Mouse (Mus musculus) hindbrain, embryonic 12.5 days (tissue): ENCODE data around the gene Slc6a21. TPM values are rescaled to one million over a fixed set of nuclear protein-coding genes. Genes with fewer than 3 reads are reported as not detected.

Experiments used
- ATAC-seq: fragments of 200-750 bp; cut with Nextera tagmentation; 2 replicates; pipeline ENCODE4 v1.8.0; 2017; ENCODE audit warnings: moderate TSS enrichment; ENCODE audit not compliant: low FRiP score
- H3K27ac ChIP-seq: fragments of 300-500 bp; sonication (generic); 2 replicates; pipeline ENCODE4 v1.5.1; 2016; ENCODE audit warnings: mild to moderate bottlenecking
- H3K27me3 ChIP-seq: fragments of 300-500 bp; sonication (generic); 2 replicates; pipeline ENCODE4 v1.6.1; 2016; ENCODE audit warnings: mild to moderate bottlenecking
- H3K36me3 ChIP-seq: fragments of 300-500 bp; sonication (generic); 2 replicates; pipeline ENCODE4 v1.6.1; 2016; ENCODE audit warnings: mild to moderate bottlenecking
- H3K4me1 ChIP-seq: fragments of 300-500 bp; sonication (generic); 2 replicates; pipeline ENCODE4 v1.6.1; 2016
- H3K4me2 ChIP-seq: fragments of 300-500 bp; sonication (generic); replicated peaks from 2 replicates; pipeline ENCODE4 v1.6.1; 2016; ENCODE audit warnings: mild to moderate bottlenecking
- H3K4me3 ChIP-seq: fragments of 300-500 bp; sonication (generic); 2 replicates; pipeline ENCODE4 v1.5.1; 2016; ENCODE audit warnings: mild to moderate bottlenecking
- H3K9ac ChIP-seq: fragments of 300-500 bp; sonication (generic); 2 replicates; pipeline ENCODE4 v1.6.1; 2016; ENCODE audit warnings: mild to moderate bottlenecking, moderate library complexity
- H3K9me3 ChIP-seq: fragments of 300-500 bp; sonication (generic); replicated peaks from 2 replicates; pipeline ENCODE4 v1.6.1; 2016; ENCODE audit warnings: mild to moderate bottlenecking
- WGBS: fragments of 180-500 bp; shearing (Covaris S2); methylation state at CpG from one replicate; pipeline ENCODE4 v1.1.7; 2016; 5-methylcytosine and 5-hydroxymethylcytosine counted together
- polyA plus RNA-seq: library from polyadenylated mRNA; unstranded; fragments of >200 nt; fragmentation: Nextera tagmentation; extraction: Ambion mirVana; gene quantifications from 2 replicates; pipeline ENCODE4 v1.2.1, GENCODE M21; 2016

Gene Slc6a21
- polyA plus RNA-seq, 1 experiment from 2014 or later, result not detected

DNA sequence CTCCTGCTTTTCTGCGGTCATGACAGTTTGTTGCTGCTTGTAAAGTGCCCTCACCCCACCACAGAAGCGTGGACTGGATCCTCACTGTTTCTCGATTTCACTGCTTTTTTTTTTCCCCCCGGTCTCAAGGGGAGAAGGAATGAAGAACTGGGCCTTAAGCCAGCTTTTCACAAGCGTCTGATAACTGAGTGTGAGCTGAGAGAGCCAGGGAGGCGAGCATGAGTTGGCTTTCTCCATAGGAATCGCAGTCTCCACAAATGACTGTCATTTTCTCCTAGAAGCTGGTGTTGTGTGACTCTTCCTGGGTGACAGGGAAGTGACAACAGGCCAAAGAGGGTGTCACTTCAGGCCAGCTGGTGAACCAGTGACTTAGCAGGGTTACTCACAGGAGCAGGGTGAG is 15.0 kb upstream of the Slc6a21 start:
- no peak for ATAC-seq
- 73% methylated on average over 7 of the region's 7 CpGs for WGBS

DNA sequence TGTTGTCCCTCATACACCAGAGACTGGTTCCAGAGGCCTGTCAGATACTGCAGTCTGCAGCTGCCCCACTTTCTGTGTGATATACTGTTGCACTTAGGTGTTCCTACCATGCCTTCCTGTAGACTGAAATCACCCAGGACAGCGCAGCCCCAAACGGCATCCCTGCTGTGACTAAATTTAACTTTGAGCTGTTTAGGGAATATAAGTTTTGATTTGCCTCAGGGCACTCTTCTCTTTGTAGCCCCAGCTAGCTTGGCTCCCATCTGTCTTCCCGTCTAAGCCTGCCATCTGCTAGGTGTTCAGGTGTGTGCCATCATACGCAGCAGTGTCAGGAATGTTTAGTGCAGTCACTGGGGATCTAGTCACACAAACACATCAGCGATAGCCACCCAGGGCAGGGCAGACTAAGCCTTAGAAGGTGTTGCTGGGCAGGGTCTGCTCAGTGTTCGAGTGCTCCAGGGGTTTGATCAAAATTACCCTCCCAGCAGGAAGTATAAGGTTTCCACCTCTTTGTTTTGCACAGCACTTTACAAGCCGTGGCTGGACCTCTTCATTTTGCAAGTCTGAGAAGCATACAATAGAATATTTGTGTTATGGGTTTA is 14.2 kb upstream of the Slc6a21 start:
- Histone ChIP-seq H3K27me3 (peaks cover 9% of the 10 kb centered on the region; the same call in 1 of the 2 replicates), H3K9me3 (no peaks in the 10 kb centered on the region), H3K36me3 (no peaks in the 10 kb centered on the region), H3K4me1 (0 out of 2 replicates have a peak, but pooled peaks cover 2% of the 10 kb centered on the region), H3K4me3 (no peak overlapping the region), H3K27ac (no peak overlapping the region), H3K4me2 (no peak overlapping the region), H3K9ac (no peak overlapping the region)
- WGBS, result 64% methylated on average over 7 of the region's 7 CpGs
- ATAC-seq, result no peak

More for the DNA sequence above, 15.0 kb upstream of the Slc6a21 start:
- Histone ChIP-seq H3K36me3 (no peaks in the 10 kb centered on the region), H3K9me3 (no peaks in the 10 kb centered on the region), H3K27ac (no peak overlapping the region), H3K4me1 (0 out of 2 replicates have a peak, but pooled peaks cover 2% of the 10 kb centered on the region), H3K4me2 (no peak overlapping the region), H3K9ac (peak overlapping the region; percentile 8; the same call in 1 of the 2 replicates), H3K27me3 (peaks cover 6% of the 10 kb centered on the region; the same call in 1 of the 2 replicates), H3K4me3 (no peak overlapping the region)

DNA sequence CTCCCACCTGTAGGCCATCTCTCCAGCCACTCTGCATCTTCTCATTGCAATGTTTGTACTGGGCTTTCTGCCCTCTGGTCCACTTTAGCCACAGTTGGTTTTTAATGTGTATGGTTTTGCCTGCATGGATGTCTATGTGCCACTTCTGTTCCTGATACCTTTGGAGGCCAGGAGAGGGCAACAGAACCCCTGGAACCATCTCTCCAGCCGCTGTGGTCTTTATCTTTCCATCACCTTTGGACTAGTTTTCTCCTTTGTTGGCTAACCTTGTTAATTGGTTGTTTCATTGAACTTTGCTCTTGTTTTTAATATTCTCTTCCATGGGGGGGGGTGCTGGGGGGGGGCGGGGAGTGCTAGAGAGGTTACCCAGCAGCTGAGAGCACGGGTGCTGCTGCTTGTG is 13.0 kb upstream of the Slc6a21 start:
- Histone ChIP-seq H3K9me3 (no peaks in the 10 kb centered on the region), H3K27ac (no peak overlapping the region), H3K4me1 (0 out of 2 replicates have a peak, but pooled peaks cover 2% of the 10 kb centered on the region), H3K36me3 (no peaks in the 10 kb centered on the region), H3K9ac (no peak overlapping the region), H3K4me3 (no peak overlapping the region), H3K27me3 (peaks cover 16% of the 10 kb centered on the region; the same call in 1 of the 2 replicates), H3K4me2 (no peak overlapping the region)
- 80% methylated on average over 3 of the region's 3 CpGs for WGBS
- ATAC-seq, result no peak

DNA sequence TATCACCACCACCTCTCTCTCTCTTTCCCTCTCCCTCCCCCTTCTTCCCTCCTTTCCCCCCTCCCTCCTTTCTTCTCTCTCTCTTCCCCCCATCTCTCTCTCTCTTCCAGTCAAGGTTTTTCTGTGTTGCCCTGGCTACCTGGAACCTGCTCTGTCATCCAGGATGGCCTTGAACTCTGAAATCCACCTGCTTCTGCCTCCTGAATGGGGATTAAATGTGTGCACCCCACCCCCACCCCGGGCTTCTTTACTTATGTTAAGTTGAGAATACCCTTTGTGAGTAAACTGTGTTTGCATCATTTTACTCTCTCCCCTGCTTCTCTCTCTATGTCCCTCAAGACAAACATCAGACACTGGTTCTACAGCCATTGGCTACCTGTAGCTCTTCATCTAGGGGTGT is 11.8 kb upstream of the Slc6a21 start:
- WGBS, result 76% methylated on average over 1 of the region's 1 CpGs

DNA sequence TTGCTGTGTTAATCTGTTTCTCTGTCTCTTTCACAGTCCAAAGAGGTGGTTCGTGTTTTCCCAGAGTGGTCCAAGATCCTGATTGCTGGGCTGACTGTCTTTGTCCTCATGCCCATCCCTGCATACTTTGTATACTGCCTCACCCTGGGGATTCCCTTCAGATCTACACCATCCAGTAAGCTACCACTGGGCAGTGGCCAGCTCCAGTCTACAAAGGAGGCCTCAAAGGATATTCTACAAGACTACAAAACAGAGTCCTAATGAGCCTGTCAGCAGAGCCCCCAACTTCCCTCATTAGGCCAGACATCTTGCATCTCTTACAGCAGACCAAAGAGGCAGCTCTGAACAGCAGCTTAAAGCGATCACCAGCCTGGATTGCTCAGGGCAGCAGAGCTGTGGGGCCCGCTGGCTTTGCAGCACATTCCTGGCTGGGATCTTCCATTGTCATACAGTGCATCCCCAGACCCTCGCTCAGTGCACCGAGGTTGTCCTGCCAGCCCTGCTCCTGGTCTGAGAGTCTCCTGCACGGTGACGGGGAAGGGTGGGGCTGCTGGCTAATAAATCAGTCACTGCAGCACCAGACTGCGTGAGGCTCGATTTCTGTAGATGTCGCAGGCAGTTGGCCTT is 4.4 kb upstream of the Slc6a21 start:
- no peak overlapping the region for H3K4me3 ChIP-seq
- H3K27me3 ChIP-seq, result peaks cover 17% of the 10 kb centered on the region; the same call in 1 of the 2 replicates
- H3K4me1 ChIP-seq, result peaks cover 2% of the 10 kb centered on the region; the same call in 1 of the 2 replicates
- no peak for ATAC-seq
- no peak overlapping the region for H3K4me2 ChIP-seq
- no peaks in the 10 kb centered on the region for H3K36me3 ChIP-seq
- H3K9me3 ChIP-seq, result no peaks in the 10 kb centered on the region
- H3K27ac ChIP-seq, result no peak overlapping the region
- 69% methylated on average over 10 of the region's 10 CpGs for WGBS
- H3K9ac ChIP-seq, result no peak overlapping the region

More for the DNA sequence above, 11.8 kb upstream of the Slc6a21 start:
- H3K4me3 ChIP-seq, result no peak overlapping the region
- H3K36me3 ChIP-seq, result no peaks in the 10 kb centered on the region
- ATAC-seq, result no peak
- H3K27me3 ChIP-seq, result peaks cover 19% of the 10 kb centered on the region; the same call in 1 of the 2 replicates
- H3K27ac ChIP-seq, result no peak overlapping the region
- H3K4me1 ChIP-seq, result 0 out of 2 replicates have a peak, but pooled peaks cover 2% of the 10 kb centered on the region
- no peaks in the 10 kb centered on the region for H3K9me3 ChIP-seq
- H3K4me2 ChIP-seq, result no peak overlapping the region
- no peak overlapping the region for H3K9ac ChIP-seq

DNA sequence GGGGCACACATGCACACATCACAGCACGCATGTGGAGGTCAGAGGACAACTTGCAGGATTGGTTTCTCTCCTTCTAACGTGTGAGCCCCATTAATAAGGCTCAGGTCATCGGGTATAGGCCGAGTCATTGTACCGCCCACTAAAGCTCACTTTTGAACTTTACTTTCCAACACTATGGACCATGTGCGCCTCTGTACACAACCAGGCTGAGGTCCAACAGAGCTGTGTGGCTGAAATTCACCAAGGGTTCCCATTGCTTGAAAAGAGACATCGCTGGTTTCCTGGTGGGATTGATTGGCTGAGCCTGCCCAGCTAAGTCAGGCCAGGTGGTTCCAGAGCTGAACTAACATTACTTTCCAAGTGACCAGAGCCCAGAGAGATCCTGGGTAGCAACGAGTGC is 3.6 kb upstream of the Slc6a21 start:
- 94% methylated on average over 8 of the region's 8 CpGs for WGBS
- peaks cover 10% of the 10 kb centered on the region; the same call in 1 of the 2 replicates for H3K27me3 ChIP-seq
- H3K4me3 ChIP-seq, result no peak overlapping the region
- H3K4me1 ChIP-seq, result peaks cover 2% of the 10 kb centered on the region; the same call in 1 of the 2 replicates
- no peak for ATAC-seq
- no peaks in the 10 kb centered on the region for H3K9me3 ChIP-seq
- no peak overlapping the region for H3K4me2 ChIP-seq
- no peak overlapping the region for H3K27ac ChIP-seq
- H3K36me3 ChIP-seq, result no peaks in the 10 kb centered on the region
- H3K9ac ChIP-seq, result no peak overlapping the region

DNA sequence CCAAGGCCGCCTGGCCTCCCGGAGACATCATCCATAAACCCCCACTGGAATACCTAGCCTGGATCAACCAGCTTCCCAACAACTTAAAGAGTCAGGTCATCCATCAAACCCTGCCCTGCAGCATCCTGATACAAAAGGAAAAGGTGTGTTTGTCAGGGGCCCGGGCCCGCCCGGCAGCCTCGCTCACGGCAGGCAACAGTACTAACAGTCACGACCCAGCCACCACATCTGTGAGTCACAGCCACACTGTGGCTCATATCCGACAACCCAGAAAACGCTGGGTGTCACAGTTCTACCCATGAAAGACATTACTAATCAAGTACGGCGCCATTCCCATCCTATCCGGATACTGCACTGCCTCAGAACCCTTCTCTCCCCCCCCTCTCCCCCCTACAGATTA is 9.2 kb downstream of the Slc6a21 start:
- no peak overlapping the region for H3K4me3 ChIP-seq
- no peaks in the 10 kb centered on the region for H3K36me3 ChIP-seq
- no peaks in the 10 kb centered on the region for H3K9me3 ChIP-seq
- H3K4me1 ChIP-seq, result no peaks in the 10 kb centered on the region
- ATAC-seq, result no peak
- 84% methylated on average over 13 of the region's 13 CpGs for WGBS
- H3K27ac ChIP-seq, result no peak overlapping the region
- H3K9ac ChIP-seq, result no peak overlapping the region
- H3K4me2 ChIP-seq, result no peak overlapping the region
- no peaks in the 10 kb centered on the region for H3K27me3 ChIP-seq

DNA sequence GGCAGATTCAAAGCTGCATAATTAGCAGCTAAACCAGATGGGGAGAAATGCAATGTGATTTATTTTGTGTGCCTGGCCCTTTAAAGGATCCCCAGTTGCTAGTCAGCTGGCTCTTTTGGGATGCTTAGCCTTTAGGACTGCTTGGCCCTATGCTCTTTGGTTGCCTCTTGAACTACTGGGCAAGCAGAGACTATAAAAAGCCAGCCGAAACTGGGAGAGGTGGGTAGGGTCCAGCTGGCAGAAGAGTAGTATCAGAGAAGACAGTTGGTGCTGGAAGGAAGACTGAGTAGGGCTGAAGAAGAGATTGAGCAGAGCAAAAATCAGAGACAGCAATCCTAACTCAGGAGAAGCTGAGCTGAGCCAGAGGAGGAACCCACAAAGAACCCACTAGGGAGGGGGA is 19.3 kb downstream of the Slc6a21 start:
- Histone ChIP-seq H3K9ac (no peak overlapping the region), H3K4me3 (no peak overlapping the region), H3K9me3 (no peaks in the 10 kb centered on the region), H3K27me3 (peaks cover 18% of the 10 kb centered on the region), H3K4me1 (peaks cover 6% of the 10 kb centered on the region; the same call in 1 of the 2 replicates), H3K4me2 (no peak overlapping the region), H3K36me3 (no peaks in the 10 kb centered on the region), H3K27ac (no peak overlapping the region)
- ATAC-seq, result no peak
- WGBS, result 91% methylated on average over 1 of the region's 1 CpGs

DNA sequence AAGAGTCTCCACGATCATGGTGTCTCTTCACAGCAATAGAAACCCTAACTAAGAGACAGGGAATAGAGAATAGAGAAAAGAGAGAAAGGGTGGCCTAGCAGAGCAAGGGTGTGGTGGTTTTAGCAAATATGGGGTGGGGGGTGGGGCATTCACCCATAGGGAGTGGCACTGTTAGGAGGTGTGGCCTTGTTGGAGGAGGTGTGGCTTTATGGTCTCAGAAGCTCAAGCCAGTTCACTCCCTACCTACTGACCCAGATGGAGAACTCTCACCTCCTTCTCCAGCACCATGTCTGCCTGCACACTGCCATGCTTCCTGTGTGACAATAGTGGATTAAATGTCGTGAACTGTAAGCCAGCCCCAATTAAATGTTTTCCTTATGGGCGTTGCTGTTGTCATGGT is 20.2 kb downstream of the Slc6a21 start:
- WGBS, result 70% methylated on average over 3 of the region's 3 CpGs
- Histone ChIP-seq H3K9ac (no peak overlapping the region), H3K27ac (no peak overlapping the region), H3K4me2 (no peak overlapping the region), H3K4me1 (peaks cover 6% of the 10 kb centered on the region; the same call in 1 of the 2 replicates), H3K27me3 (peaks cover 18% of the 10 kb centered on the region), H3K9me3 (no peaks in the 10 kb centered on the region), H3K36me3 (no peaks in the 10 kb centered on the region), H3K4me3 (no peak overlapping the region)
- ATAC-seq, result no peak

DNA sequence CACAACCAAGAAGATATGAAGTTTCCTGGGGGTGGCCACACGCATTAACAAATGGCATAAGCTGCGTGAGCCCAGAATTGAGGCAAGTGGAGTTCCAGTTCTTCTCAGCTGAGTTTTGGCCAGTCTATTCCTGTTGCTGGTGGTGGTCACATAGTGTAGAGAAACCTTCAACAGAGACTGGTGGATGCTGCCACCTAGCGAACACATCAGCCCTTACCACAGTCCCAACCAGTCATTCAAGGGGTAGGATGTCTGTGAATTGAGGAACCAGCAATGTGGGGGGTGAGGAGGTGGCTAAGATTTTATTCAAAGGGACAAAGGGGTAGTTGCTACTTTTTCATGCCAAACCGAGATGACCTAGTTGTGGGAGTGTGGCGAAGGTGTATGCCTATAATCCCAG is 22.4 kb downstream of the Slc6a21 start:
- Histone ChIP-seq H3K9me3 (no peaks in the 10 kb centered on the region), H3K27ac (no peak overlapping the region), H3K9ac (peak overlapping the region; percentile 1; the same call in 1 of the 2 replicates), H3K36me3 (no peaks in the 10 kb centered on the region), H3K4me3 (no peak overlapping the region), H3K27me3 (peaks cover 12% of the 10 kb centered on the region; the same call in 1 of the 2 replicates), H3K4me2 (no peak overlapping the region), H3K4me1 (peaks cover 6% of the 10 kb centered on the region; the same call in 1 of the 2 replicates)
- 13% methylated on average over 5 of the region's 5 CpGs for WGBS
- ATAC-seq, result peak; percentile 72; the same call in 1 of the 2 replicates

DNA sequence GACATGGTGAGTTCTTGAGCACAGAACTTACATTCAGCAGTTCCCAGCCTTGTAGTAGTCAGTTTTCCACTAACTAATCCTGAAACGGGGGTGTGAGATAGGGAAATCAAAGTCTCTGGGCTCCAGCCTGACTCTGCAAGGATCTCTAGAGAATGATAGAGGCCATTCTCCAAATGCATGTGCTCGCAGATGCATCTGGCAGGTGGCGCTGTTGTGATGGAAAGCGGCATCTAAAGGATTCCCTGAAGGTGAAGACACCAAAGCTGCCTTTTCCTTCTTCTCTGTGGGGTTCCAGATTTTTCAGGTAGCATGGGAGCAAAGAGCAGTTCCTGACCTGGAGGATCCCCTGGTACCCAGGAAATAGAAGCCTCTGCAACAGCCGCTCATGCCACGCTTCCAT is 23.0 kb downstream of the Slc6a21 start:
- peak; percentile 10; the same call in 1 of the 2 replicates for ATAC-seq
- no peak overlapping the region for H3K4me3 ChIP-seq
- WGBS, result 18% methylated on average over 6 of the region's 6 CpGs
- no peak overlapping the region for H3K27ac ChIP-seq
- 0 out of 2 replicates have a peak overlapping the region, but pooled peaks have one; percentile 15 for H3K9ac ChIP-seq
- H3K4me1 ChIP-seq, result peaks cover 12% of the 10 kb centered on the region; the same call in 1 of the 2 replicates
- no peak overlapping the region for H3K4me2 ChIP-seq
- H3K27me3 ChIP-seq, result peaks cover 12% of the 10 kb centered on the region; the same call in 1 of the 2 replicates
- H3K9me3 ChIP-seq, result no peaks in the 10 kb centered on the region
- no peaks in the 10 kb centered on the region for H3K36me3 ChIP-seq

DNA sequence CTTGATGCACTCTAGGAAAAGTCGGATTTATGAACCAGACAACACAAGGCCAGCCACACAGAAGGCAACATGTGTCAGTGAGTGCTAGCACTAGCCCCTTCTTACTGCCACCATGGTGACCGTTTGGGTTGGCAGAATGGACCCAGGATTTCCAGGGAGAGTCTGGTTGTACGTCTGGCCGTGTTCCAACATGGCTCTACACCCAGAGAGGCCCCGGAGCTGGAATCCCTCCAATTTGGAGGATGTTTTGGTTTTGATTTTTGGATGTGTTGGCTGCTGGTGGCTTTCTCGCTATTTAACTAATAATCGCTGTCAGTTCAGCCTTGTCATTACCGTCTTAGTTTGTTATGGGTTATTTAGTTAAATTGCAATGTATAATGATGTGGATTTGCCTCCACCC is 25.3 kb downstream of the Slc6a21 start:
- no peaks in the 10 kb centered on the region for H3K36me3 ChIP-seq
- no peak overlapping the region for H3K9ac ChIP-seq
- no peak for ATAC-seq
- peaks cover 14% of the 10 kb centered on the region; the same call in 1 of the 2 replicates for H3K4me1 ChIP-seq
- no peaks in the 10 kb centered on the region for H3K9me3 ChIP-seq
- H3K27me3 ChIP-seq, result peaks cover 12% of the 10 kb centered on the region; the same call in 1 of the 2 replicates
- H3K27ac ChIP-seq, result no peak overlapping the region
- 80% methylated on average over 8 of the region's 8 CpGs for WGBS
- no peak overlapping the region for H3K4me2 ChIP-seq
- H3K4me3 ChIP-seq, result no peak overlapping the region
